Mouse (Mus musculus) inflammation-experienced regulatory T-cells, adult 6 months (primary cell): ENCODE results near the gene Cd2. TPM values are rescaled to one million over a fixed set of nuclear protein-coding genes. Genes with fewer than 3 reads are reported as not detected.

Experiments used
- ATAC-seq: one replicate; pipeline ENCODE4 v1.8.0; 2017
- polyA plus RNA-seq, 3 experiments: library from polyadenylated mRNA; unstranded; fragments of 100-300 nt; shearing (Covaris generic); gene quantifications; one replicate each; pipeline ENCODE4 v1.2.1; 2017

The Cd2 gene
- polyA plus RNA-seq, 3 experiments from 2014 or later: 1,311 to 1,764 (median 1,493) TPM

- ATAC-seq: no peak
Measured at GRCm38 (mm10) chr3:101228066-101228465, 59.7 kb downstream of the Cd2 start.

Other genes starting within 250 kb of the Cd2 start
- gene Ptgfrn, start 177.7 kb downstream of the Cd2 start, polyA plus RNA-seq: 1 to 10 TPM in 2 of 3 experiments, under 1 TPM in 1; 0.55 to 2.4 (median 1.0) TPM
- 1 to 10 TPM in 2 of 3 experiments, under 1 TPM in 1; 0.53 to 1.6 (median 1.3) TPM for gene Igsf3, start 89.1 kb upstream of the Cd2 start, polyA plus RNA-seq